Mouse (Mus musculus) gastrocnemius, postnatal 4 days (tissue): Measurements from ENCODE around the gene 1700012A03Rik. TPM values are rescaled to one million over a fixed set of nuclear protein-coding genes. Genes with fewer than 3 reads are reported as not detected.

ENCODE experiments used
- DNase-seq, 2 experiments: peaks; one replicate each; pipeline ENCODE4 v3.0.0; 2021 to 2022; ENCODE audit warnings: low spot score in 2 of 2, mixed read lengths in 2 of 2
- long read RNA-seq, 2 experiments: library from polyadenylated mRNA; stranded (forward); transcript quantifications; one replicate each; pipeline ENCODE4 v2.0.0; 2021
- total RNA-seq, 2 experiments: library from RNA; stranded (reverse); gene quantifications; 2 replicates each; pipeline ENCODE4 v1.2.3; 2021

Gene 1700012A03Rik
- not detected for total RNA-seq
- long read RNA-seq, experiment 1: 0 reads
- long read RNA-seq, experiment 2: 0 reads

DNA sequence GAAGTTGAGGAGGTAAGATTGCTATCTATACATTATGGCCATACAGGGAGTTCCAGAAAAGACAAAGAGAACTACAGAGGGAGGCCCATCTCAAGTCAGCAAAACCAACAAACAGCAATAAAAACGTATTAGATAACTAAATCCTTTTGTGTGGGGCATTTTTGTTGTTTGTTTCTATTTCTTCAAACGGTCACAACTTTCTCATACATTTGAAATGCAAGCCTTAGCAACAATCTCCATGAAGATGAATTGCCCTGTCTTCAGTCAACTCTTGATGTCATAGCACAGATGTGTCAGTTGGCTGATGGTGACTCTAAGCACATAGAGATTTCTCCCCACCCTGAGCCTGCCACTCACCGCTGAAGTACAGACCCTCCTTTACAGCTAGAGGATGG, at the start of gene 1700012A03Rik:
Gene 1700012A03Rik (plus strand): TSS at position 296 of the 395 bp plus-strand sequence.
- DNase-seq: no peak

GRCm38 (mm10) chr6:32004228-32004627, 45.8 kb upstream of the 1700012A03Rik start:
- no peak for DNase-seq

GRCm38 (mm10) chr6:32005914-32006313, 44.1 kb upstream of the 1700012A03Rik start:
- DNase-seq: no peak

- DNase-seq: no peak
Observed at GRCm38 (mm10) chr6:32006382-32006781, 43.7 kb upstream of the 1700012A03Rik start.

GRCm38 (mm10) chr6:32007336-32007735, 42.7 kb upstream of the 1700012A03Rik start:
- DNase-seq: no peak

DNA sequence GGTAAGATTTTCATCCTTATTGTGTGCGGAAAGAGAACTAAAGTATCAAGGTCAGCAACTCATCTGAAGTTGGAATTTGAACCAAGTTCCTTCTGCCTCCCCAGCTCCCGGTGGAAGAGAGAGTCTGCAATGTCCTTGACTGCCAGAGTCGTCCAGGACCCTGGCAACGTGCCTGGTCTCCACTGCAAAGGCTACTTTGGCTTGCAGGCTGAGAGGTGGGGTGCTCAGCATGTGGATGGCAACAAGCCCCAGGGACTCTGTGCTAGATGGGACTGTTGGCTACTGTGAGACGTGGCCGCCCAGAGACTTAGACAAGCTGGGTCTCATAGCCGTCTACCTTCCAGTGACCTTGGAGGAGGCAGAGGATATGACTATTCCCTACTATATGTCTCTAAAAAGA, 33.2 kb upstream of the 1700012A03Rik start:
- peak in 1 of 2 experiments; percentile 16 for DNase-seq

DNA sequence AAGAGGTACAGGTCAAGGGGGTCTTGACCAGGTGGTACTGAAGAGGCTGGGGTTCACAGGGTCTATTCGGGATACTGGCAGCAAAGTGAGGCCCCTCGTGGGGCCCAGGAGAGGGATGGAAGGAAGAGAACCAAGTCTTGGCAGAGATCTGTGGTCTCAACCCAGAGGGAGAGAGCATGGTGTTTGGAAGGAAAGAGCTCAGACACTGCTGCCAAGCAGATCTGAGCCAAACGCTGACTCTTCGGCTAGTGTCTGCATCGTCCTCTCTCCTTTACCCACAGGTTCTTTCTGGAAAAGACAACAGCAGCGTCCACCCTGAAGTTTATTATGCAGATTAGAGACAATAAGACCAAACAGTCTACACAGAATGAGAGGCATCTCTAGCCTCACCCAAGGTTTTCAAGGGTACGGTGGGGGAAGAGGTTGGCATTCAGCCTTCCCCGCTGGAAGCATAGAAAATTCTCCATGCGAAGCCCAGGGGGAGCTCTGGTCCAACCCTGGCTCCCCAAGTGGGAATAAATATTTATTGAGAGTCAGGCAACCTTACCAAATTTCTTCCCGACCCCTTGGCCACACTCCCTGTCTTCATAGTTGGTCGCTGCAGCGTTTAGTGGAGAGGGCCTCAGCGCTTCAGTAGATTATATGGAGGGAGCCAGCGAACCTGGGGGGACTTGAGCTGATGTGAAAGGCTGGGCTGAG, 32.5 kb upstream of the 1700012A03Rik start:
- peak in 1 of 2 experiments; percentile 11 for DNase-seq

DNA sequence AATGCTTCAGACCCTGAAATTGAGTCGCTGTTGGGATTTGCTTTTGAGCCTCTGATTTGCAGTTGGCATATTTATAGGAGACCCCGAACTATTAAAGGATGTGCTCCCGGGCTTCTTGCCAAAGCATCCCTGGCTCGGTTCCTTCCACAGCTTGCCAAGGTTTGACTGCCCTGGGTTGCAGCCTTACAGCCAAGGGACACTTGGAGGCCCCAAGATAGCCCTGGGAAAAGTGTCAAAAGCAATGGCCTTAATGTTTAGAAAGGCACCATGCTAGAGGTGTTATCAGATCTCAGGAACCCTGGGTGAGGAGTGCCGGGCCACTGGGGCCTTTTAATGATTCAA, 32.0 kb upstream of the 1700012A03Rik start:
- DNase-seq: peak in 1 of 2 experiments; percentile 30

DNA sequence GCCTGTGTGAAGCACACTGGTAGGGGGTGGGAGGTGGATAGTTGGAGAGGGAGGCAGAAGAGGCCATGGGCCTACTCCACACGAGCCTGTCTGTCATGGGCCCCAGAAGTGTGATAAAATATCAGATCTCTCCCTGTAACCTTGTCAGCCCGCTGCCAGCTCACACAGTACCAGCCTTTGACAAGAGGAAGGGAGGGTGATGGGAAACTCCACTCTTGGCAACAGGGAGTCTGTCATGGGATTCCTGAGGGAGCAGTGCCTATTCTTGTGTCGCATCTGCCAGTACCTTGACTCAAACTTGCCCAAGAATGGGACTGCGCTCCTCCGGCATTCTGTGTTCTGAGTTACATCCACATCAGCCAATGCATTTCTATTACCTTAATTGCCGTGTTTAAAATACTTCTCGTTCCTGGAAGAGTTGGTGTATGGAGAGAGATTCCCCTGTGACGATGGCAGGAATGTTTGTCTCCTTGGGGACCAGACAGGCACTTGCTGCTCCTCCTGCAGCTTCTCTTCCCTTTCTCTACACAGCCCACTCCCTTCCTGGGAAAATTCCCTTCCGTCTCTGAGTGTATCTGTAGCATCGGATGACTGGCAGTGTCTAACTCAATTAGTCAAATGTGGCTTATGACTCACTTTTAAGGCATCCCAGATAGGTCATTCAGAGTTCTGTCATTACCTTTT, 28.1 kb upstream of the 1700012A03Rik start:
- no peak for DNase-seq

DNA sequence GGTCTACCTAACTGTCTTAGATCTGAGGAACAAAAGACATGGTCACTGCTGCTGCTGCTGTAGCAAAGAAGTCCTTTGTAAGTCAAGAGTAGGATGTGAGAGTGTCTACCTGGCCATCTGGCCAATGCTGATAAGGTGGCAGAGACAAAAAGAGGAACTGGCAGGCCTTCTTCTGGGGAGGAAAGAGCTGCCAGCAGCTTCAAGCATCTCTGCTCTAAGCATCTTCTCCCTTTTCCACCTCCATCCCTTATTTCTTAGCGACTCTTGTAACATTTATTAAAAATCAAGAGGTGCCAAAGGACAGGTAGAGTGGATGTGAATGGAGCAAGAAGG, 27.5 kb upstream of the 1700012A03Rik start:
- no peak for DNase-seq

- DNase-seq: no peak
Observed at GRCm38 (mm10) chr6:32028228-32029009, 21.6 kb upstream of the 1700012A03Rik start.

- no peak for DNase-seq
Observed at GRCm38 (mm10) chr6:32034226-32034625, 15.8 kb upstream of the 1700012A03Rik start.

GRCm38 (mm10) chr6:32045344-32045743, 4.7 kb upstream of the 1700012A03Rik start:
- no peak for DNase-seq

GRCm38 (mm10) chr6:32049256-32049950, 643 bp upstream of the 1700012A03Rik start:
- no peak for DNase-seq

DNA sequence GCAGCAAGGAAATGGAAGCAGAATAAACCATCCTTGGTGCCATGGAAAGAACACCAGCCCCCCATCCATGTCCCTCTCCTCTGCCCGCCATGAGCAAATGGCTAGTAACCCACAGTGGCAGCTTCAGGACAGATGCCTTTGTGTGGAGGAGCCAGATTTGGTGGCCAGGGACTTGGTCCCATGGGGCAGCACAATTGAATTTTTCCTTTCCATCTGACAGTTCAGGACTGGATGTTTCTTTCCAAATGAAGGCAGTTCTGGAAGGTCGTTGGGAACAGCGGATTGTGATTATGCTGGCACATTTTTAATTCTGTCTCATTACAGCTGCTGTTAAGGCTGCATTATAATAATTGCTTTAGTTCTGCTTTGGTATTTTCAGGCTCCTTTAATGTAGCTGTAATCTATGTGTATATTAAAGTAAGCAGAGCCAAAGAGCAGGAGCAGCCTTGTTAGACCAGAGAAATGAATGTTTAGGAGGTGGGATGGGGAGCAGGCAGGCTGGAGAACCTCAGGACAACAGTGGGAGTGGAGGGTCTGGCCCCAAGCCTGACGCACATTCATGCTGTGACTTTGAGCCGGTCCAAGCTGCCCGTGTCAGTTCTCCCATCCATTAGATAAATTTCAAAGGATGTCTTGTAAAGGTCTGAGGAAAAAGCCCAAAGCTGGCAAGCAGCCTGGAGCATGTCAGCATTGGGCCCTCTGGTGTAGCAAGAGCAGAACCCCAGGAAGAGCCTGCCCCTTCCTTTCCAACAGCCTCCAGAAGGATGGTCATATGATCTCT, 2.3 kb downstream of the 1700012A03Rik start:
- no peak for DNase-seq

GRCm38 (mm10) chr6:32056525-32056924, 6.5 kb downstream of the 1700012A03Rik start:
- DNase-seq: no peak

GRCm38 (mm10) chr6:32058571-32058970, 8.5 kb downstream of the 1700012A03Rik start:
- DNase-seq: no peak

- DNase-seq: no peak
Observed at GRCm38 (mm10) chr6:32060641-32061040, 10.6 kb downstream of the 1700012A03Rik start.

GRCm38 (mm10) chr6:32061266-32061665, 11.2 kb downstream of the 1700012A03Rik start:
- no peak for DNase-seq

GRCm38 (mm10) chr6:32065789-32066510, 15.9 kb downstream of the 1700012A03Rik start:
- no peak for DNase-seq
